Mouse (Mus musculus) liver, adult 2 months (tissue): Measurements from ENCODE around the gene Sema4b. TPM values are rescaled to one million over a fixed set of nuclear protein-coding genes. Genes with fewer than 3 reads are reported as not detected.

Experiments
- DNase-seq: peaks from one replicate; pipeline ENCODE4 v3.0.0-alpha.2; 2011; ENCODE audit warnings: low read depth, low spot score; ENCODE audit errors: extremely low read depth
- H3K27ac ChIP-seq: fragments of 200-500 bp; replicated peaks from 2 replicates; pipeline ENCODE4 v1.5.1; 2012; ENCODE audit warnings: low read depth, mild to moderate bottlenecking, control low read depth, inconsistent platforms, low read length; ENCODE audit not compliant: insufficient read depth
- H3K27me3 ChIP-seq: fragments of 200-500 bp; 2 replicates; pipeline ENCODE4 v1.6.1; 2012; ENCODE audit warnings: mild to moderate bottlenecking, moderate library complexity, low read length, inconsistent platforms; ENCODE audit not compliant: control insufficient read depth, insufficient read depth
- H3K36me3 ChIP-seq: fragments of 200-500 bp; 2 replicates; pipeline ENCODE4 v1.6.1; 2012; ENCODE audit warnings: low read length, inconsistent platforms; ENCODE audit not compliant: control insufficient read depth, insufficient read depth
- H3K4me1 ChIP-seq: fragments of 200-500 bp; 2 replicates; pipeline ENCODE4 v1.6.1; 2011; ENCODE audit warnings: low read length; ENCODE audit not compliant: control insufficient read depth, insufficient read depth
- H3K4me3 ChIP-seq: fragments of 200-500 bp; 2 replicates; pipeline ENCODE4 v1.5.1; 2011; ENCODE audit warnings: low read depth, mild to moderate bottlenecking, control low read depth, low read length, moderate library complexity; ENCODE audit not compliant: insufficient read depth
- H3K79me2 ChIP-seq: fragments of 200-500 bp; 2 replicates; pipeline ENCODE4 v1.6.1; 2012; ENCODE audit warnings: inconsistent platforms, mild to moderate bottlenecking, low read length, moderate library complexity; ENCODE audit not compliant: control insufficient read depth, insufficient read depth
- H3K9ac ChIP-seq: fragments of 200-500 bp; 2 replicates; pipeline ENCODE4 v1.6.1; 2012; ENCODE audit warnings: low read depth, mild to moderate bottlenecking, control low read depth, inconsistent platforms, low read length
- CTCF ChIP-seq: fragments of 200-500 bp; IDR thresholded peaks from 2 replicates; pipeline ENCODE4 v1.5.1; 2011; ENCODE audit warnings: low read depth, low read length, control low read depth
- POLR2A ChIP-seq: fragments of 200-500 bp; IDR thresholded peaks from 2 replicates; pipeline ENCODE4 v1.6.1; 2011; ENCODE audit warnings: low read length, control low read depth; ENCODE audit not compliant: insufficient read depth; ENCODE audit errors: extremely low read depth
- WGBS: fragments of 180-500 bp; shearing (Covaris S2); methylation state at CpG from one replicate; pipeline ENCODE4 v1.1.7; 2018; 5-methylcytosine and 5-hydroxymethylcytosine counted together
- polyA plus RNA-seq: library from polyadenylated mRNA; depleted of rRNA; stranded (reverse); fragments of >200 nt; gene quantifications from 2 replicates; pipeline ENCODE4 v1.2.3, GENCODE M21; 2012
- total RNA-seq: library from RNA; depleted of rRNA; stranded (reverse); fragments of >200 nt; gene quantifications from 2 replicates; pipeline ENCODE4 v1.2.3, GENCODE M21; 2014

The Sema4b gene
- total and polyA plus RNA-seq, 2 experiments, result 3.7 to 4.4 TPM

- DNase-seq, result peak; percentile 47
- Histone ChIP-seq H3K4me3 (no peak overlapping the region), H3K36me3 (no peaks in the 10 kb centered on the region; the same call in 1 of the 2 replicates), H3K79me2 (peaks cover 5% of the 10 kb centered on the region; the same call in 1 of the 2 replicates), H3K4me1 (peaks cover 8% of the 10 kb centered on the region; the same call in 1 of the 2 replicates), H3K9ac (no peak overlapping the region), H3K27ac (no peak overlapping the region; the same call in 1 of the 2 replicates), H3K27me3 (no peaks in the 10 kb centered on the region)
- no peak for TF ChIP-seq CTCF
- TF ChIP-seq POLR2A, result no peak
- WGBS, result 91% methylated on average over 6 of the region's 6 CpGs
Measured at GRCm38 (mm10) chr7:80209669-80210068, 23.0 kb downstream of the Sema4b start.

- Histone ChIP-seq H3K27me3 (no peaks in the 10 kb centered on the region), H3K36me3 (no peaks in the 10 kb centered on the region; the same call in 1 of the 2 replicates), H3K9ac (no peak overlapping the region), H3K27ac (no peak overlapping the region), H3K4me1 (peaks cover 8% of the 10 kb centered on the region; the same call in 1 of the 2 replicates), H3K79me2 (peaks cover 5% of the 10 kb centered on the region; the same call in 1 of the 2 replicates), H3K4me3 (no peak overlapping the region)
- TF ChIP-seq POLR2A, result no peak
- TF ChIP-seq CTCF, result no peak
- DNase-seq, result no peak
- 94% methylated on average over 4 of the region's 4 CpGs for WGBS
Measured at GRCm38 (mm10) chr7:80210982-80211381, 24.3 kb downstream of the Sema4b start.

GRCm38 (mm10) chr7:80213604-80214003 is 27.0 kb downstream of the Sema4b start:
- H3K36me3 ChIP-seq, result peaks cover 1% of the 10 kb centered on the region; the same call in 1 of the 2 replicates
- H3K4me3 ChIP-seq, result no peak overlapping the region
- TF ChIP-seq CTCF (no peak), POLR2A (no peak)
- H3K9ac ChIP-seq, result no peak overlapping the region
- H3K4me1 ChIP-seq, result peaks cover 2% of the 10 kb centered on the region; the same call in 1 of the 2 replicates
- DNase-seq, result no peak
- H3K27ac ChIP-seq, result no peak overlapping the region
- 93% methylated on average over 7 of the region's 7 CpGs for WGBS
- H3K79me2 ChIP-seq, result peaks cover 3% of the 10 kb centered on the region; the same call in 1 of the 2 replicates
- no peaks in the 10 kb centered on the region for H3K27me3 ChIP-seq

GRCm38 (mm10) chr7:80214459-80214858 is 27.8 kb downstream of the Sema4b start:
- WGBS, result 91% methylated on average over 8 of the region's 8 CpGs
- Histone ChIP-seq H3K27me3 (no peaks in the 10 kb centered on the region), H3K4me3 (no peak overlapping the region), H3K9ac (no peak overlapping the region), H3K27ac (no peak overlapping the region), H3K36me3 (peaks cover 4% of the 10 kb centered on the region; the same call in 1 of the 2 replicates), H3K79me2 (peaks cover 3% of the 10 kb centered on the region; the same call in 1 of the 2 replicates), H3K4me1 (peaks cover 2% of the 10 kb centered on the region; the same call in 1 of the 2 replicates)
- DNase-seq, result no peak
- TF ChIP-seq CTCF, result no peak
- no peak for TF ChIP-seq POLR2A

GRCm38 (mm10) chr7:80215398-80215797 is 28.8 kb downstream of the Sema4b start:
- Histone ChIP-seq H3K27me3 (no peaks in the 10 kb centered on the region), H3K79me2 (peaks cover 3% of the 10 kb centered on the region; the same call in 1 of the 2 replicates), H3K27ac (no peak overlapping the region), H3K9ac (no peak overlapping the region), H3K4me1 (no peaks in the 10 kb centered on the region), H3K36me3 (peaks cover 5% of the 10 kb centered on the region; the same call in 1 of the 2 replicates), H3K4me3 (no peak overlapping the region)
- peak; percentile 45 for DNase-seq
- TF ChIP-seq POLR2A, result no peak
- TF ChIP-seq CTCF, result peak; percentile 94
- 43% methylated on average over 4 of the region's 4 CpGs for WGBS

- TF ChIP-seq CTCF, result peak; percentile 21; the same call in 1 of the 2 replicates
- TF ChIP-seq POLR2A, result no peak
- H3K36me3 ChIP-seq, result peaks cover 14% of the 10 kb centered on the region; the same call in 1 of the 2 replicates
- no peaks in the 10 kb centered on the region for H3K79me2 ChIP-seq
- no peak overlapping the region for H3K9ac ChIP-seq
- H3K27me3 ChIP-seq, result no peaks in the 10 kb centered on the region
- peak; percentile 40 for DNase-seq
- H3K4me3 ChIP-seq, result no peak overlapping the region
- no peak overlapping the region for H3K27ac ChIP-seq
- WGBS, result 53% methylated on average over 8 of the region's 8 CpGs
- H3K4me1 ChIP-seq, result no peaks in the 10 kb centered on the region
Measured at GRCm38 (mm10) chr7:80216566-80216965, 29.9 kb downstream of the Sema4b start.
